ENCODE assay signal across 26 mouse cellular contexts in genomic region chr17:44344542-44344941, GRCm38 (mm10).
DNase-seq lines count a peak whose midpoint lies in the region; ATAC-seq and TF ChIP-seq lines count a peak whose summit lies in the region.
"Had no signal": no experiment of that assay in that cellular context is flagged by ENCODE, and none has a peak within 500 bp of the region (broad histone marks: within the 10 kb centered on the region; RNA-seq: fewer than 3 reads in every experiment).

No protein-coding gene starts in this region.

- peak; percentile 95 for ATAC-seq in frontal cortex, adult (ENCODE audit: low TSS enrichment)
- ATAC-seq: activated CD4-positive, CD25-positive, alpha-beta regulatory T cell, adult 4 months; CD4-positive, CD25-positive, alpha-beta regulatory T cell, adult 4 months; forebrain, embryonic 14.5 days; forebrain, embryonic 16.5 days; Patski had no signal

- no peak overlapping the region for H3K4me3 ChIP-seq in left cerebral cortex, adult 2 months
- H3K4me3 ChIP-seq: embryonic facial prominence, embryonic 13.5 days; embryonic facial prominence, embryonic 15.5 days; erythroblast, embryonic 14.5 days; forebrain, embryonic 10.5 days; forebrain, embryonic 12.5 days had no signal

- no peak for DNase-seq in frontal cortex, postnatal 10 days (ENCODE audit: low spot score in 2 of 2)
- DNase-seq in left cerebral cortex, postnatal 25 days (ENCODE audit: low spot score in 2 of 2), result peak; percentile 11 to 69
- no peak for DNase-seq in left cerebral cortex, adult 2 months (ENCODE audit: extremely low spot score in 1 of 2, low spot score in 2 of 2)
- no peak for DNase-seq in heart, postnatal 10 days
- DNase-seq: adrenal gland, adult 8-10 months; adrenal gland, postnatal 14 days; adrenal gland, postnatal 36 days; B cell, adult 2 months; cerebellum, adult 11 months; cerebellum, adult 18-20 months; cerebellum, adult 8-10 months; cerebellum, adult 9-11 months; cerebellum, postnatal 14 days; cerebellum, postnatal 36 days; embryo, embryonic 11 days had no signal

- TF ChIP-seq CTCF in left cerebral cortex, adult 2 months (IDR thresholded peaks at IDR 0.05), result no peak

- H3K27ac ChIP-seq in left cerebral cortex, adult 2 months, result no peak overlapping the region
- H3K27ac ChIP-seq: embryonic facial prominence, embryonic 13.5 days; embryonic facial prominence, embryonic 15.5 days; forebrain, embryonic 10.5 days; forebrain, embryonic 12.5 days had no signal

- intact Hi-C loops in left cerebral cortex, postnatal 25 days (cut with DNase I), result no loop called here
- intact Hi-C loops in left cerebral cortex, adult 2 months (cut with DNase I), result no loop called here
- intact Hi-C loops in heart, postnatal 10 days (cut with DNase I), result no loop called here

Comparison
In these comparisons a context has a peak if more than half of its experiments do, and no peak if none do; other contexts are left out.
1. DNase-seq: peak in left cerebral cortex, postnatal 25 days (2 of 2); none in frontal cortex, postnatal 10 days (0 of 2), left cerebral cortex, adult 2 months (0 of 2) and heart, postnatal 10 days (0 of 2).